ENCODE assay signal across 7 mouse cellular contexts in the genomic region with DNA sequence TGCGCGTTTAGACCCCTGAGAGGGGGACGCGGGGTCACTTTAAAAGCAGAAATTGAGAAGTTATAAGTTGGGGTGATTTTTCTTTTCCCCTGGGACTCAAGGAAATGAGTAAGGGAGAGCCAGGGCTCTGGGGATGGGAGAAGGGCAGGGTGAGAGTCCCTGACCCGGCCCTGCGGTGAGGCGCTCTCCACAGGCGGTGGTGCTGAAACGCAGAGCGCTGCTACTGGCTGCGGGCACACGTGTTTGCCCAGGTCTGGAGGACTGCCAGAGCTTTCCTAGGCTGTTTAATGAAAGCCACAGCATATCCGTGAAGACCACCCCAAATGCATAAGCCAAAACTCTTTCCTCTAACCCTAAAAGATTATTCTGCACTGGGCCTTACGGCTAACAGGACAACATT. TPM values are rescaled to one million over a fixed set of nuclear protein-coding genes. Genes with fewer than 3 reads are reported as not detected.
DNase-seq lines count a peak whose midpoint lies in the region; ATAC-seq lines count a peak whose summit lies in the region.

No protein-coding gene starts in this region.

- peak overlapping the region; percentile 71 for H3K9ac ChIP-seq in hindbrain, embryonic 15.5 days
- peak overlapping the region; percentile 77 for H3K9ac ChIP-seq in midbrain, embryonic 13.5 days (replicated peaks)
- H3K9ac ChIP-seq in stomach, embryonic 16.5 days (ENCODE audit: low read length): no peak overlapping the region

- no peaks in the 10 kb centered on the region for H3K9me3 ChIP-seq in hindbrain, embryonic 15.5 days
- no peaks in the 10 kb centered on the region for H3K9me3 ChIP-seq in midbrain, embryonic 13.5 days
- no peaks in the 10 kb centered on the region for H3K9me3 ChIP-seq in stomach, embryonic 16.5 days (replicated peaks; ENCODE audit: control insufficient read depth, low read length)

- H3K4me1 ChIP-seq in hindbrain, embryonic 15.5 days (replicated peaks): peaks cover 28% of the 10 kb centered on the region
- peaks cover 19% of the 10 kb centered on the region for H3K4me1 ChIP-seq in midbrain, embryonic 13.5 days (replicated peaks)
- H3K4me1 ChIP-seq in stomach, embryonic 16.5 days (ENCODE audit: control insufficient read depth, insufficient read depth, low read length): peaks cover 4% of the 10 kb centered on the region; the same call in 1 of the 2 replicates

- H3K27me3 ChIP-seq in hindbrain, embryonic 15.5 days: peaks cover 4% of the 10 kb centered on the region; the same call in 1 of the 2 replicates
- H3K27me3 ChIP-seq in midbrain, embryonic 13.5 days: peaks cover 40% of the 10 kb centered on the region
- H3K27me3 ChIP-seq in stomach, embryonic 16.5 days (ENCODE audit: control insufficient read depth, insufficient read depth, low read length): peaks cover 37% of the 10 kb centered on the region

- H3K27ac ChIP-seq in hindbrain, embryonic 15.5 days (replicated peaks): peak overlapping the region; percentile 91; the same call in 1 of the 2 replicates
- H3K27ac ChIP-seq in midbrain, embryonic 13.5 days: no peak overlapping the region
- H3K27ac ChIP-seq in stomach, embryonic 16.5 days (ENCODE audit: low read length): no peak overlapping the region

- peak; percentile 70 for DNase-seq in adrenal gland, adult 2 months
- DNase-seq in cerebellum, postnatal 14 days: peak; percentile 79 to 82
- DNase-seq in gastrocnemius, adult 8-10 months (ENCODE audit: low spot score in 2 of 2): peak; percentile 16 to 18
- DNase-seq in left cerebral cortex, postnatal 36 days (ENCODE audit: low spot score in 2 of 2): peak; percentile 30 to 40

- ATAC-seq in hindbrain, embryonic 15.5 days (ENCODE audit: low FRiP score, low read depth): no peak
- peak; percentile 70 for ATAC-seq in midbrain, embryonic 13.5 days
- ATAC-seq in stomach, embryonic 16.5 days (ENCODE audit: insufficient read depth, low FRiP score): no peak

- intact Hi-C loops in left cerebral cortex, postnatal 36 days (cut with DNase I): loop anchor here (5.0 kb wide), 2 partner anchors 56 to 81 kb away; no protein-coding TSS in a partner anchor

- no peaks in the 10 kb centered on the region for H3K36me3 ChIP-seq in hindbrain, embryonic 15.5 days
- H3K36me3 ChIP-seq in midbrain, embryonic 13.5 days: no peaks in the 10 kb centered on the region
- no peaks in the 10 kb centered on the region for H3K36me3 ChIP-seq in stomach, embryonic 16.5 days (ENCODE audit: control insufficient read depth, insufficient read depth, low read length)

- peak overlapping the region; percentile 65 for H3K4me2 ChIP-seq in hindbrain, embryonic 15.5 days
- H3K4me2 ChIP-seq in midbrain, embryonic 13.5 days (replicated peaks): peak overlapping the region; percentile 82
- peak overlapping the region; percentile 66 for H3K4me2 ChIP-seq in stomach, embryonic 16.5 days (ENCODE audit: low read depth, low read length)

- peak overlapping the region; percentile 55 for H3K4me3 ChIP-seq in hindbrain, embryonic 15.5 days
- H3K4me3 ChIP-seq in midbrain, embryonic 13.5 days (replicated peaks): peak overlapping the region; percentile 74
- H3K4me3 ChIP-seq in stomach, embryonic 16.5 days (replicated peaks; ENCODE audit: low read length): peak overlapping the region; percentile 51

- 4% methylated on average over 14 of the region's 14 CpGs for WGBS in hindbrain, embryonic 15.5 days
- 5% methylated on average over 14 of the region's 14 CpGs for WGBS in midbrain, embryonic 13.5 days
- WGBS in stomach, embryonic 16.5 days: 4% methylated on average over 14 of the region's 14 CpGs

RNA-seq across cellular contexts. Expression of gene Nmnat2, which starts 1.4 kb away (rescaled TPM):
- total RNA-seq in adrenal gland, adult 2 months (2021): 1 to 10 TPM in 1 of 2 experiments, under 1 TPM in 1; 0.78 to 1.1 TPM
- 0.84 and 1.0 TPM in 2 replicates for polyA plus RNA-seq in adrenal gland, adult 2 months (2012; rRNA removed)
- under 1 TPM; 0.10 to 0.58 (median 0.16) TPM for total RNA-seq in gastrocnemius, adult 8-10 months (2022)
- 77.9 and 81.6 TPM in 2 replicates for polyA plus RNA-seq in hindbrain, embryonic 15.5 days (2015; fragmentation: Nextera tagmentation; extraction: Ambion mirVana)
- total RNA-seq in left cerebral cortex, postnatal 36 days (2021): 100 to 1,000 TPM; 159 to 161 TPM
- polyA plus RNA-seq in midbrain, embryonic 13.5 days (2015; fragmentation: Nextera tagmentation; extraction: Ambion mirVana): 62.3 and 66.8 TPM in 2 replicates
- 2.8 and 3.5 TPM in 2 replicates for polyA plus RNA-seq in stomach, embryonic 16.5 days (2015; fragmentation: Nextera tagmentation; extraction: Ambion mirVana)

RNA-seq across cellular contexts. Expression of gene Smg7, which starts 53.8 kb away (rescaled TPM):
- 10 to 100 TPM; 48.8 to 82.2 TPM for total RNA-seq in adrenal gland, adult 2 months (2021)
- polyA plus RNA-seq in adrenal gland, adult 2 months (2012; rRNA removed): 34.4 and 43.5 TPM in 2 replicates
- total RNA-seq in gastrocnemius, adult 8-10 months (2022): 10 to 100 TPM; 36.2 to 45.6 (median 39.9) TPM
- 32.2 and 32.7 TPM in 2 replicates for polyA plus RNA-seq in hindbrain, embryonic 15.5 days (2015; fragmentation: Nextera tagmentation; extraction: Ambion mirVana)
- total RNA-seq in left cerebral cortex, postnatal 36 days (2021): 100 to 1,000 TPM in 1 of 2 experiments, 10 to 100 TPM in 1; 87.6 to 103 TPM
- 36.5 and 36.9 TPM in 2 replicates for polyA plus RNA-seq in midbrain, embryonic 13.5 days (2015; fragmentation: Nextera tagmentation; extraction: Ambion mirVana)
- 21.7 and 23.1 TPM in 2 replicates for polyA plus RNA-seq in stomach, embryonic 16.5 days (2015; fragmentation: Nextera tagmentation; extraction: Ambion mirVana)

Comparison
In these comparisons a context has a peak if more than half of its experiments do, and no peak if none do; other contexts are left out.
1. DNase-seq: peak in every context shown above with its lines; median percentile 80 in cerebellum, postnatal 14 days; 70 in adrenal gland, adult 2 months; 35 in left cerebral cortex, postnatal 36 days; 17 in gastrocnemius, adult 8-10 months.
2. RNA of gene Nmnat2, which starts 1.4 kb away (polyA plus RNA-seq): 77.9 to 81.6 TPM in hindbrain, embryonic 15.5 days and 62.3 to 66.8 TPM in midbrain, embryonic 13.5 days; 2.8 to 3.5 TPM in stomach, embryonic 16.5 days and 0.84 to 1.0 TPM in adrenal gland, adult 2 months; every median in the first group is over 10 times any median in the second.
3. Peak in every context shown above with its lines, with median percentiles within 50 percentile points of each other: H3K4me2 ChIP-seq and H3K4me3 ChIP-seq.